Mouse (Mus musculus): ENCODE data around the gene Radil. TPM values are rescaled to one million over a fixed set of nuclear protein-coding genes. Genes with fewer than 3 reads are reported as not detected.
A peak's percentile ranks its signal among the peaks of the same experiment; 100 is the strongest.

Gene Radil
- polyA plus RNA-seq, 1 experiment = 2.2 TPM

DNA sequence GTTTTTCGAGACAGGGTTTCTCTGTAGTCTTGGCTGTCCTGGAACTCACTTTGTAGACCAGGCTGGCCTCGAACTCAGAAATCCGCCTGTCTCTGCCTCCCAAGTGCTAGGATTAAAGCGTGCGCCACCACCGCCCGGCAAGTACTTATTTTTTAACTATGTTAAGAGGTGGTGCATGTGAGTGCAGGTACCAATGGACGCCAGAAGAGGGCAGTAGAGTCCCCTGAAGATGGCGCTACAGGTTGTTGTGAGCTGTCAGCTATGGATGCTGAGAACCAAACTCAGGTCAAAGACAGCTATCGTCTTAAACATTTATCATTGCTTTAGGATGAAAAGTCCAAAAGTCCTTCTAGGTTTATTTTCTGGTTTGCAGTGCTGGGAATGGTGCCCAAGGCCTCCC, 27.3 kb upstream of the Radil start:
- H3K27ac ChIP-seq (ENCODE audit: control insufficient read depth, insufficient read depth, low read depth, low read length, poor library complexity) = no peak overlapping the region
- no peak overlapping the region for H3K4me3 ChIP-seq (replicated peaks; ENCODE audit: control insufficient read depth, low read depth, low read length)
- no peaks in the 10 kb centered on the region for H3K4me1 ChIP-seq (ENCODE audit: control insufficient read depth, insufficient read depth, low read length)
- whole genome bisulfite sequencing = 80% methylated on average over 10 of the region's 10 CpGs
- TF ChIP-seq POLR2A (IDR thresholded peaks at IDR 0.05; ENCODE audit: borderline replicate concordance, control insufficient read depth, low read depth, low read length) = no peak
- TF ChIP-seq CTCF (IDR thresholded peaks at IDR 0.05; ENCODE audit: control insufficient read depth, insufficient read depth, low read length) = peak; percentile 29; the same call in 1 of the 2 replicates

DNA sequence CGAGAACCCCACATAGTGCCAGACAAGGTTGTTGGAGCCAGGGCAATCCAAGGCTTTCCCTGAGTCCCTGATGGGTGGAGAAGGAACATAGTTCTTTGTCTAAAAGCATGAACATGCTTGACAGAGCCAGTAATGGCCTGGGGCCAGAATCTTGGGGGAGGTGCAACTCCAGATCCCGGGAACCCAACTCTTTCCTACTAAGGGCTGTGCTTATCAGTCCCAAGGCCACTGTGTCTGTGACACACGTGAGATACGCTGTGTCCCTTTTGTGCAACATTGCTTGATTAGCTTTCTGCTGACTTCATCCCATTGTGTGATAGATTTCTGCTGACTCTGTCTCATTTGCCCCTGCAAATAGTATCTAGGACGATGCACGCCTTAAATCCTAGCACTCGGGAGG, 25.9 kb upstream of the Radil start:
- Histone ChIP-seq H3K27ac (ENCODE audit: control insufficient read depth, insufficient read depth, low read depth, low read length, poor library complexity) (no peak overlapping the region), H3K4me3 (replicated peaks; ENCODE audit: control insufficient read depth, low read depth, low read length) (no peak overlapping the region), H3K4me1 (ENCODE audit: control insufficient read depth, insufficient read depth, low read length) (no peaks in the 10 kb centered on the region)
- WGBS = 79% methylated on average over 7 of the region's 7 CpGs
- no peak for TF ChIP-seq CTCF (IDR thresholded peaks at IDR 0.05; ENCODE audit: control insufficient read depth, insufficient read depth, low read length)
- TF ChIP-seq POLR2A (IDR thresholded peaks at IDR 0.05; ENCODE audit: borderline replicate concordance, control insufficient read depth, low read depth, low read length) = no peak

DNA sequence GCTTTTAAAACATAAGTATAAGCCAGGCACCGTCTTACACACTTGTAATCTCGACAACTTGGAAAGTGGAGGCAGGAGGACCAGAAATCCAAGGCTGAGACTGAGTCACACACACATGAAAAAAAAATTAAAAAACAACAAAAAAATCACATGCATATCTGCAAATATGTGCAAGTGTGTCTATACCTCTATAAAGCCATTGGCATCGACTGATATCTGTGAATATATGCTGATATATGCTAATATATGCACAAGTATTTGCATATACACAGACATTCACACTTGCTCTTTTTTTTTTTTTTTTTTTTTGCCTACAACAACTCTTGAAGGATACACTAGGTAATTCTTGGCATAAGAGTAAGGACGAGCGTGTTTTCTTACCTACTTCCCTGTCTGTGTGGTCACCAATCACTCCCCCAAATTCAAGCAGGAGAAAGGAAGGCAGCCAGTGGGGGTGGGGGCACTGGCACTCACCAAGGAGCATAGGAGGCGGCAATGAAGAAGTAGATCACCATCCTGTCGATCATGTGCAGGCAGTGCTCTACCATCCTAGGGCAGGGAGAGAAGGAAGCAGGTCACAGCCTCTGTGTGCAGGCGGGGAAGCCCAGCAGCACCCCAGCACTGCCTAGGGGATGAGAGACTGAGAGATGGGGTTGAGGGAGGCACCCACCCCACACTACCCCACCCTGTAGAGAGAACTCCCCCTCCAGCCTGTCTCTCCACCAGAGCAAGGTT, 23.6 kb upstream of the Radil start:
- TF ChIP-seq CTCF (IDR thresholded peaks at IDR 0.05; ENCODE audit: control insufficient read depth, insufficient read depth, low read length) = no peak
- no peak for TF ChIP-seq POLR2A (IDR thresholded peaks at IDR 0.05; ENCODE audit: borderline replicate concordance, control insufficient read depth, low read depth, low read length)
- WGBS = 63% methylated on average over 8 of the region's 8 CpGs
- no peak overlapping the region for H3K4me3 ChIP-seq (replicated peaks; ENCODE audit: control insufficient read depth, low read depth, low read length)
- no peaks in the 10 kb centered on the region for H3K4me1 ChIP-seq (ENCODE audit: control insufficient read depth, insufficient read depth, low read length)
- no peak overlapping the region for H3K27ac ChIP-seq (ENCODE audit: control insufficient read depth, insufficient read depth, low read depth, low read length, poor library complexity)

DNA sequence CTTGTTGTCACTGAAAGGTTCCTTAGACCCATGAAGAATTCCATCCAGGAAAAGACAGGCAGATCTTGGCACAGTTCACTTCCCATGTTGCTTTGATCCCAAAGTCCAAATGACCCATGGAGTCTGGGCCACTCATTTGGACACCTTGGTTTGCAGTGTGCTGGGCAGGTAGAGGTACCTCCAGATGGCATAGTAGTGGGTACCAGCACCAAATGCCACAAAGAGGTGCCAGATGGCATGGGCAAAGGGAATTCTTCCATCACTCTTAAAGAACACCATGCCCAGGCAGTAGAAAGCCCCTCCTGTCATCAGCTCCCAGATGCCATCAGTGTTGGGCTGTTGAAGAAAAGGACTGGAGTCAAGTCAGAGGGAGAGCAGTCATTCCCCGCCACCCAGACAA, 13.7 kb upstream of the Radil start:
- no peak for TF ChIP-seq CTCF (IDR thresholded peaks at IDR 0.05; ENCODE audit: control insufficient read depth, insufficient read depth, low read length)
- TF ChIP-seq POLR2A (IDR thresholded peaks at IDR 0.05; ENCODE audit: borderline replicate concordance, control insufficient read depth, low read depth, low read length) = no peak
- WGBS = 74% methylated on average over 1 of the region's 1 CpGs
- H3K27ac ChIP-seq (ENCODE audit: control insufficient read depth, insufficient read depth, low read depth, low read length, poor library complexity) = no peak overlapping the region
- no peaks in the 10 kb centered on the region for H3K4me1 ChIP-seq (ENCODE audit: control insufficient read depth, insufficient read depth, low read length)
- H3K4me3 ChIP-seq (replicated peaks; ENCODE audit: control insufficient read depth, low read depth, low read length) = no peak overlapping the region

DNA sequence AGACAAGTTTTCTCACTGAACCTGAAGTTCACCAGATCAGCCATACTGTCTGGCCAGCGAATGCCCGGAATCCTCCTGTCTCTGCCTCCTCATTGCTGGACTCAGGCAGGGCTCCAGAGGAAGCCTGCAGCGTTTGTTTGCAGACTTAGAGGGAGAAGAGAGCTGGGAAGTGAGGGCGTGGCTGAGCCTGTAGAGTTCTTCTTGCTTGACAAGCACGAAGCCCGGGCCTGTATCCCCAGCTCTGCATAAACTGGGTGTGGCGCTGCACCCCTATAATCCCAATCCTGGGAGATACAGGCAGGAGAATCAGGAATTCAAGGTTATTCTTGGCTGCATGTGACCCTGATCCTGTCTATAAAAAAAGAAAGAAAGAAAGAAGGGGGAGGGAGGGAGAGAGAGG, 9.4 kb upstream of the Radil start:
- Histone ChIP-seq H3K4me3 (replicated peaks; ENCODE audit: control insufficient read depth, low read depth, low read length) (no peak overlapping the region), H3K27ac (ENCODE audit: control insufficient read depth, insufficient read depth, low read depth, low read length, poor library complexity) (no peak overlapping the region), H3K4me1 (ENCODE audit: control insufficient read depth, insufficient read depth, low read length) (no peaks in the 10 kb centered on the region)
- no peak for TF ChIP-seq CTCF (IDR thresholded peaks at IDR 0.05; ENCODE audit: control insufficient read depth, insufficient read depth, low read length)
- TF ChIP-seq POLR2A (IDR thresholded peaks at IDR 0.05; ENCODE audit: borderline replicate concordance, control insufficient read depth, low read depth, low read length) = no peak
- WGBS = 54% methylated on average over 7 of the region's 7 CpGs

DNA sequence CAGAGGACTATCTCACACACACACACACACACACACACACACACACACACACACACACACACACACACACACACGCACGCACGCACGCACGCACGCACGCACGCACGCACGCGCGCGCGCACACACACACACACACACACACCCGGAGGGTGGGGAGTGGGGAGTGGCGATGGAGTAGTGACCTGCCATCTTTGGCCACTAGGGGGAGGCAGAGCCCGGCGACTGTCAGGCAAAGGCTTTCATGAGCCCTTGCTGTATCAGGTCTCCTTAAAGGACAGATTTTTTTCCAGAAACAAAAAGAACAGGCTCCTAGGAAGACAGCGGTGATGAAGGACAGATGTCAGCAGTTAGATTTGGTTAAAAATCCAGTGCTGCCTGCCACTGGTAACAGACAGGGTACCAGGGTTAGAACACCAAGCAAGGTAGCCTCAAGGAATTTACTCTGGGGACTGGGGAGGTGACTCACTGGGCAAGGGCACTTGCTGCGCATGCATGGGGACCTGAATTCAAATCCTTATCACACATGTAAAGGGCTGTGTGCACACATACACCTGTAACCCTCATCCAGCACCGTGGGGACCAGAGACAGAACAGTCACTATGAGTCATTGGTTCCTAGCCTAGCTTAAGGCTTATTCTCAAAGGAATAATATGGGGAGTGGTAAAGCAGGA, 6.6 kb upstream of the Radil start:
- WGBS = 45% methylated on average over 14 of the region's 21 CpGs
- TF ChIP-seq CTCF (IDR thresholded peaks at IDR 0.05; ENCODE audit: control insufficient read depth, insufficient read depth, low read length) = peak; percentile 81
- no peak for TF ChIP-seq POLR2A (IDR thresholded peaks at IDR 0.05; ENCODE audit: borderline replicate concordance, control insufficient read depth, low read depth, low read length)
- no peak overlapping the region for H3K4me3 ChIP-seq (replicated peaks; ENCODE audit: control insufficient read depth, low read depth, low read length)
- H3K4me1 ChIP-seq (ENCODE audit: control insufficient read depth, insufficient read depth, low read length) = no peaks in the 10 kb centered on the region
- H3K27ac ChIP-seq (ENCODE audit: control insufficient read depth, insufficient read depth, low read depth, low read length, poor library complexity) = no peak overlapping the region

DNA sequence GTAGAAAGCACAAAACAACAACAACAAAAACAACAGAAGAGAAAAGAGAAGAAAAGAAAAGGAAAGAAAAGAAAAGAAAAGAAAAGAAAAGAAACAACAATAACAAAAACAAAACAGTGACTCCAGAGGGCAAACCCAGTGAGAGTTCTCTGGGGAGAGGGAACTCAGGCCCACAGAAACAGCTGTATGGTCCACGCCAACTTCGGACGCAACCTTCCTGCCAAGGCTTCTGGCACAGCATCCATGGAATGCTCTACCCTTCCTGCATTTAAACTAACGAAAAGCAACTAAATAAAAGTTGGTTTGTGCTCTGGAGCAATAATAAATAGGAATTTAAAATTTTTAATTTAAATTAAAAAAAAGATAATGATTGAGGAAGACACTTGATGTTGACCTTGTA, 5.8 kb upstream of the Radil start:
- 82% methylated on average over 4 of the region's 4 CpGs for WGBS
- TF ChIP-seq POLR2A (IDR thresholded peaks at IDR 0.05; ENCODE audit: borderline replicate concordance, control insufficient read depth, low read depth, low read length) (no peak), CTCF (IDR thresholded peaks at IDR 0.05; ENCODE audit: control insufficient read depth, insufficient read depth, low read length) (no peak)
- H3K27ac ChIP-seq (ENCODE audit: control insufficient read depth, insufficient read depth, low read depth, low read length, poor library complexity) = no peak overlapping the region
- no peak overlapping the region for H3K4me3 ChIP-seq (replicated peaks; ENCODE audit: control insufficient read depth, low read depth, low read length)
- H3K4me1 ChIP-seq (ENCODE audit: control insufficient read depth, insufficient read depth, low read length) = no peaks in the 10 kb centered on the region

DNA sequence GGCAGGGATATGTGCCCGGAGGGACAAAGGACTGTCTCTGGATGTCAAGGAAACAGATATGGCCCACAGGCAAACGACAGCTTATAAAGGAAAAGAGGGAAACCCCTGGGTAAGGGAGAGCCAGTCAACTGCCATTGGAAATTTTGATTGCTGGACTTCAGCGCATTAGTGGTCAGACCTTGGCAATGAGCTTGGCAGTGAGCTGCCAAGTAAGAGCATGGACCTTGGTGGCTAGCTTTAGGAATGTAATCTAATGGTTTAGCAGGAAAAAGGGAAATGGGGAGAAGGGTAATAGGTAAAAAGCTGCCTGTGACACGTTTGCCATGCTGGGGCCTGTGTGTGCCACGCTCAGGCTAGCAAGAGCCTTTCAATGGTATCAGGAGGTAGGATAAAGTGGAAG, 5.0 kb upstream of the Radil start:
- TF ChIP-seq CTCF (IDR thresholded peaks at IDR 0.05; ENCODE audit: control insufficient read depth, insufficient read depth, low read length) (no peak), POLR2A (IDR thresholded peaks at IDR 0.05; ENCODE audit: borderline replicate concordance, control insufficient read depth, low read depth, low read length) (no peak)
- Histone ChIP-seq H3K27ac (ENCODE audit: control insufficient read depth, insufficient read depth, low read depth, low read length, poor library complexity) (no peak overlapping the region), H3K4me1 (ENCODE audit: control insufficient read depth, insufficient read depth, low read length) (no peaks in the 10 kb centered on the region), H3K4me3 (replicated peaks; ENCODE audit: control insufficient read depth, low read depth, low read length) (no peak overlapping the region)
- 68% methylated on average over 5 of the region's 5 CpGs for WGBS
